Mouse (Mus musculus) embryonic stem cell, embryonic (primary cell): ENCODE data around the gene Zfp524.

ENCODE experiments used
- CTCF ChIA-PET, 4 experiments: fragments of 300-600 bp in 2 of 4; fragments of 350-600 bp in 2 of 4; sonication (Branson Sonifier 250); formaldehyde crosslinking; loops; one replicate each; lab custom pipeline; 2022; ENCODE audit warnings: inconsistent platforms in 2 of 4; lab: Charles Lee
- POLR2A ChIA-PET, 4 experiments: fragments of 300-600 bp in 2 of 4; fragments of 350-600 bp in 2 of 4; sonication (Branson Sonifier 250); formaldehyde crosslinking; loops; one replicate each; lab custom pipeline; 2022; ENCODE audit warnings: antibody characterized with exemption in 4 of 4, inconsistent platforms in 1 of 4; lab: Charles Lee

Gene Zfp524

DNA sequence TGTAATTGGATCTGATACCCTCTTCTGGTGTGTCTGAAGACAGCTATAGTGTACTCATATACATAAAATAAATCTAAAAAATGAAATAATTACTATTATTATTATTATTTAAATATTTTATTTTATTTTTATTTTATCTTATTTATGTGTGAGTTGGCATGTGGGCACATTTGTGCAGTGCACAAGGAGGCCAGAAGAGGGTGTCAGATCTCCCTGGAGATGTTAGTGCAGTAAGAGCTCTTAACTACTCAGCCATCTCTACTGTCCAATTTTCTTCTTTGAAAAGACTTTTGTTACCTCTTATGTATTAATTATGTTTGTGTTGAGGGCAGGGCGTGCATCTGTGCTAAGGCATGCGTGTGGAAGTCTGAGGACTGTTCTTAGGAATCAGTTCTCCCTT lies 14.3 kb upstream of the Zfp524 start:
- ChIA-PET POLR2A (interaction anchor here in 3 of 4 experiments (0.9 to 6.5 kb wide), 16 partner anchors 9 to 207 kb away, joined by 3 to 85 read pairs (median 6); partner anchors contain the start of genes Zfp524 (in 3 of the 3), Fiz1 (in 2 of the 3), Gm44973 (in 2 of the 3) and U2af2 (in 2 of the 3)), CTCF (interaction anchor here (0.5 to 3.9 kb wide), 19 partner anchors 9 to 61 kb away, joined by 3 to 22 read pairs (median 4); partner anchors contain the start of genes Sbk2 (in 1 of the 4), Zfp524 (in 1 of the 4), Zfp580 (in 1 of the 4) and Zfp784 (in 1 of the 4))

DNA sequence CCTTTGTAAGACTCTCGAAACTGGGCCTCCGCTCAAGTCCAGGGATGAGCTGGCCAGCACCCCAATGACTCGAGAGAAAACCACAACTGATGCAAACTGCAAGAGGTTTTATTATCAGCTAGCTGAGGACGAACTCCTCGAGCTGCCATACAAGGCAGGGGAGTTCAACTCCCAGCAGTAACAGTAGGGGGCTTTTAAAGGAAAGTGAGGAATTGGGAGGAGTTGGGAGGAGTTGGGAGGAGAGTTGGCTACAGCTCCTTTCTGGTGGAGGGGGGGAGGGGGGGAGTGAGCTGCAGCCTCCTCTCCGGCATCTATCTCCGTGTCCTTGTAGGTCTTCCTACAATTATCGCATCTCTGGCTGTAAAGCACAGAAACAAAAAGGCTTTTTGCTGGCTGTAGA lies 11.3 kb upstream of the Zfp524 start:
- POLR2A ChIA-PET = interaction anchor here in 2 of 4 experiments (0.6 to 5.2 kb wide), 9 partner anchors 11 to 525 kb away, joined by 3 to 83 read pairs (median 4); partner anchors contain the start of genes Ccdc106 (in 2 of the 2), Fiz1 (in 2 of the 2), Gm44973 (in 2 of the 2) and Zfp524 (in 2 of the 2)
- CTCF ChIA-PET = interaction anchor here in 2 of 4 experiments (0.6 to 1.1 kb wide), 2 partner anchors 27 to 39 kb away, joined by 3 read pairs; partner anchors contain the start of gene Sbk2 (in 1 of the 2)

DNA sequence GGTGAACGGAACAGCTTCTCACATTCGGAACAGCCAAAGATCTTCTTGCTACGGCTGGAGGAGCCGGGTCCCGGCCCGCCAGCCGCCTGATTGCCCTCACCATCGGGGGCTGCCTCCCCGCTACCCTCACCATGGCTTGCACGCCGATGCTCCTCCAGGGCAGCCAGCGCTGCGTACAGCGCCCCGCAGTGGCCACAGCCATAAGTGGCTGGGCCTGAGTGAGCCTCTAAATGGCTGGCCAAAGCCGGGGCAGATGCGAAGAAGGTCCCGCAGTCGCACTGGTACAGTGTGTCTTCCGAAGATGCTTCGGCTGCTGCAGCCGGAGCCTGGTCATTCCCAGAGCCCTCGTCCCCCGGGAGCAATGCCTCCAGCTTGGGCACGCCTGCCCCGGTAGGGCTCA lies 6.0 kb upstream of the Zfp524 start:
- ChIA-PET POLR2A (interaction anchor here (0.7 to 16.6 kb wide), 18 partner anchors 10 to 255 kb away, joined by 3 to 280 read pairs (median 6); partner anchors contain the start of genes Rpl28 (in 2 of the 4), U2af2 (in 2 of the 4), Zfp579 (in 2 of the 4) and 4632433K11Rik (in 1 of the 4)), CTCF (interaction anchor here in 3 of 4 experiments (0.6 to 3.8 kb wide), 12 partner anchors 8 to 484 kb away, joined by 3 to 22 read pairs (median 4); partner anchors contain the start of genes Sbk2 (in 1 of the 3), Tnni3 (in 1 of the 3) and Zfp580 (in 1 of the 3))

DNA sequence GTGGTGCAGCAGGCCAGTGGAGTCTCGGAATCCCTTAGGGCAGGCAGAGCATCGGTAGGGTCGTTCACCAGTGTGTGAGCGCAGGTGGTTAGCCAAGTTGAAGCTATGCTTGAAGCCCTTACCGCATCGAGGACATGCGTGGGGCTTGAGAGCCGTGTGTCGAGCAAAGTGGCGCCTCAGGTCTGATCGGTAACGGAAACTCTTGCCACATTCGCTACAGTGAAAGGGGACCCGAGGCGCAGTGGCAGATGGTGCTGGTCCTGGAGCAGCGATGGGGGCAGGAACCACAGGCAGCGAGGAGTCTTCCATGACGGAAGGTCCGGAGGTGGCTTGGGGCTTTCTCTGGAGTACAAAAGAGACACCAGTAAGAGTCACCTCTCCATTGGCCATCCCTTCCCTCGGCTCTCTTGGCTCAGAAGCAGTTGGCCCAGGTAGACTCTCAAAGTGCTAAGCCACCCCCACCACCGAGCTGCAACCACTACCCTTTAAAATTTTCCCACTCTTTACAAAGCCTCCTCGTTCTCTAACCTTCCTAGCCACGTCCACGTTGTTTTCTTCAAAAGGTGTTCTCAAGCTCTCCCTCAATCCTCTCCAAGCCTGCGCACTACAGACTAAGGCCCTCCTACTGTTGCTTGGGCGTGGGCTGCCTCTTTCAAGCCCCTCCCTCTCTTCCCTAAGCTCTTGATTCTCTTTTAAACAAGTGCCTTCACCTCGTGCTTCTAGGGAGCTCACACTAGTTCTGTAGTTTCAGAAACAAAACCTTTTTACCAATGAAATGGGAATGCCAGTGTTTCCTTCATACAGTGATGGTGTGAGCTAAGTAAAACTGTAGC lies 1.3 kb upstream of the Zfp524 start:
- ChIA-PET POLR2A (interaction anchor here in 3 of 4 experiments (0.5 to 16.6 kb wide), 83 partner anchors 8 to 1779 kb away, joined by 3 to 280 read pairs (median 7); partner anchors contain the start of genes Sbk2 (in 3 of the 3), U2af2 (in 3 of the 3), Ube2s (in 3 of the 3) and 4632433K11Rik (in 2 of the 3)), CTCF (interaction anchor here in 3 of 4 experiments (0.5 to 3.7 kb wide), 9 partner anchors 13 to 389 kb away, joined by 3 to 24 read pairs (median 3); partner anchors contain the start of gene Sbk2 (in 1 of the 3))

DNA sequence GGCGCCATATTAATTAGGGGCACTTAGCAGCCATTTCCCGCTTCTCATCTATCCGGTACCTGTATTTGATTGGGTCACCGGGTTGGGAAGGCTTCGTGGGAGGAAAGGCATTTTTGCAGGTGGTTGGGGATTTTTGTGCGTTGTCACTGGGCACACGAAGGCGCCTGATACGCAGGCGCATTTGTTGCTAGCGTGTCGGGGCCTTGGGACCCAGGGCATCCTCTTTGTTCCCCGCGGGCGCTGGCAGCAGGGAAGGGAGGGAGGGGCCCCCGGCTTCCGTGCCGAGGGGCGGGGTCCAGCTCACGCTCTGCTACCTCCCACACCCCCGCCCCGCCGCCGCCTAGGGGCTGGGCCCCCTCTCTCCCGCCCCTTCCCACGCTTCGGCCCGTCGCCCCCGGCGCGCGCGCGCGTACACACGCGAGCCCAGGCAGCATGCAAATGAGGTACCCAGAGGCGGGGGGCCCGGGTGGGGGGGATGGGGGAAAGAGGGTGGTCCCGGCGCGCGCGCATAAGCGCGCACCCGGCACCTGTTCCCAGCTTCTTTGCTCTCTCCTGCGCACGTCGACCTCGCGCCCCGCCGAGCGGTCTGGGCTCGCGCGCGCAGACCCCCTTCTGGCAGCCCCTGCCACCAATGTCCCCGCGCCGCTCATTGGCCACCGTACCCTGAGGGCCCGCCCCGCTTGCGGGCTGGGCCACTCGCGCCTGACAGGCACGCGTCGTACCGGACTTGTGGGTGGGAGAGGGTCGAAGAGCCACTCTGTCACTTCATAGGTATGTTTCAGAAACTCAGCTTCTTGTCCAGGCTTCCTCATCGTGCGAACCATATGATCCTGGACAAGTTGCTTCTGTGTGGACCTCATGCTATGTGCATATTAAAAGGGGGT lies 1.1 kb downstream of the Zfp524 start, which contains the start of gene Gm44973:
Gene Gm44973, plus strand, starts transcription at position 379 of the 884 bp plus-strand sequence.
- ChIA-PET CTCF (interaction anchor here (0.5 to 3.7 kb wide), 18 partner anchors 7 to 1712 kb away, joined by 3 to 24 read pairs (median 4); partner anchors contain the start of genes Rasl2-9 (in 1 of the 4), Sbk2 (in 1 of the 4) and Zfp784 (in 1 of the 4)), POLR2A (interaction anchor here (0.6 to 16.6 kb wide), 119 partner anchors 7 to 1821 kb away, joined by 3 to 280 read pairs (median 6); partner anchors contain the start of genes U2af2 (in 4 of the 4), Zfp580 (in 4 of the 4), Hspbp1 (in 3 of the 4) and Rpl28 (in 3 of the 4))

DNA sequence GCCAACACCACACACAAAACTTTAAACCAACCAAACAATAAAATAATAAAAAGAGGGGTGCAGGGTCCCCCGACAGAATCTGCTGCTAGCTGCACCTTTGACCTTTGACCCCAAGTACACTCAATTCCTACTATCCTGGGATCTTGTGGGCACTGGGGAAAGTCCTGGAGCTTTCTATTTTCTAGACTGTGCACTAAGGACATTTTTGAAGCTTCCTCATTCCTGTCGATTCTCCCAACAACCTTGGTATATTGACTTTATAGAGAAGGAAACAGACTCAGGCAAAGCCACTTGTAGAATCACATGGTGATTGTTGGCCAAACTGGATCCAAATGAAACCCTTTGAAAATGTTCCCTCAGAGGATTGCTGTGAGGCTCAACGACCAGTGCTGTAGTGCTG lies 1.8 kb downstream of the Zfp524 start:
- ChIA-PET POLR2A (interaction anchor here in 3 of 4 experiments (0.6 to 16.6 kb wide), 47 partner anchors 11 to 1725 kb away, joined by 3 to 280 read pairs (median 13); partner anchors contain the start of genes U2af2 (in 3 of the 3), Ube2s (in 3 of the 3), Zfp580 (in 3 of the 3) and Hspbp1 (in 2 of the 3)), CTCF (interaction anchor here in 1 of 4 experiments (1.4 to 3.7 kb wide), 3 partner anchors 15 to 45 kb away, joined by 4 to 24 read pairs (median 6); no protein-coding TSS in a partner anchor)

DNA sequence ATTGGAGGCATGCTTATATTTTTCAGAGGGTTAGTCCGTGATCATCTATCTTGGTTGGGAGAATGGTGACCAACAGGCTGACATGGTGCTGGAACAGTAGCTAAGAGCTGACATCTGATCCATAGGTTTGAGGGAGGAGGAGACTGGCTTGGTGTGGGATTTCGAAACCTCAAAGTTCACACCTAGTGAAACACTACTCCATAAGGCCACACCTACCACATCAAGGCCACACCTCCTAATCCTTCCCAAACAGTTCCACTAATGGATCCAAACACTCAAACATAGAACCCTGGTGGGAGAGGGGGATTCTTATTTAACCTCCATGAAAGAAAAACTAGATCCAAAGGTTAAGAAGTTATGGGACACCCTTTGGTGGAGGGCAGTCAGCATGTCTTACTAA lies 2.7 kb downstream of the Zfp524 start:
- ChIA-PET POLR2A (interaction anchor here in 3 of 4 experiments (0.7 to 16.6 kb wide), 25 partner anchors 11 to 332 kb away, joined by 3 to 280 read pairs (median 13); partner anchors contain the start of genes U2af2 (in 3 of the 3), Zfp784 (in 2 of the 3), 4632433K11Rik (in 1 of the 3) and Cox6b2 (in 1 of the 3)), CTCF (interaction anchor here in 1 of 4 experiments (1.4 to 2.1 kb wide), 5 partner anchors 14 to 45 kb away, joined by 4 to 6 read pairs (median 4); partner anchors contain the start of gene U2af2)

DNA sequence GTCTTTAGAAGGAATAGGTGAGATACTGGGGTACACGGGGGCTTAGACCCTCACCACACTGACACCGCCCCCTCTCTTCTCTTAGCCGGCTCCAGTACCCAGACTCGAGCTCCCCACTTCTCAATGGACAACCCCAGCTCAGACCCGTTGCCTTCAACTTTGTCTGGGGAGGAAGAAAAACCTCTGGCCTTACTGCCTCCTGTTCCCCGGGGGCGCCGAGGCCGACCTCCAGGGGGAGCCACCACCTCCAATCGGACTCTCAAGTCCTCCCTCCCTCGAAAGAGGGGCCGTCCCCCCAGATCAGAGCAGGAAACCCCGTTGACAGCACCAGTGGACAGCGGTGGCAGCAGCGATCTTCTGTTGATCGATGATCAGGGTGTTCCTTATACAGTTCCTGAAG lies 3.1 kb downstream of the Zfp524 start:
- ChIA-PET CTCF (interaction anchor here in 1 of 4 experiments (1.0 to 1.5 kb wide), 5 partner anchors 17 to 44 kb away, joined by 3 to 4 read pairs (median 4); partner anchors contain the start of gene U2af2), POLR2A (interaction anchor here in 3 of 4 experiments (0.7 to 16.6 kb wide), 18 partner anchors 8 to 1241 kb away, joined by 3 to 280 read pairs (median 52); partner anchors contain the start of genes U2af2 (in 2 of the 3), 4632433K11Rik (in 1 of the 3), Cox6b2 (in 1 of the 3) and Sbk2 (in 1 of the 3))

DNA sequence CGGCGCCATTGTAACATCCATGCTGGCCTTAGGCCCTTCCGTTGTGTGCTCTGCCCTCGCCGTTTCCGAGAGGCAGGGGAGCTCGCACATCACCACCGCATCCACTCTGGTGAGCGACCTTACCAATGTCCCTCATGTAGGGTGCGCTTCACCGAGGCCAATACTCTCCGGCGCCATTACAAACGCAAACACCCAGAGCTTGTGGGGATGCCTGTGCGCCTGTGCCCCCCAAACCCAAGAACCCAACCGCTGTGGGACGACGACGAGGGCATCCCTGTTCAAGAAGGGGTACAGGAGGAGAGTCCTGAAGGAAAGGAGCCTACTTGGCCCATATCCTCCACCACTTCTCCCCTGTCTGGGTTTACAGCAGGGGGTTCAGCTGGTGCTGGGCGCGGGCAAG lies 3.7 kb downstream of the Zfp524 start:
- ChIA-PET POLR2A (interaction anchor here in 3 of 4 experiments (0.7 to 16.6 kb wide), 18 partner anchors 9 to 1241 kb away, joined by 3 to 280 read pairs (median 56); partner anchors contain the start of genes U2af2 (in 2 of the 3), Zfp784 (in 2 of the 3), 4632433K11Rik (in 1 of the 3) and Ppp1r12c (in 1 of the 3)), CTCF (interaction anchor here in 1 of 4 experiments (0.6 to 1.5 kb wide), 6 partner anchors 17 to 301 kb away, joined by 3 to 4 read pairs (median 4); partner anchors contain the start of gene U2af2)

DNA sequence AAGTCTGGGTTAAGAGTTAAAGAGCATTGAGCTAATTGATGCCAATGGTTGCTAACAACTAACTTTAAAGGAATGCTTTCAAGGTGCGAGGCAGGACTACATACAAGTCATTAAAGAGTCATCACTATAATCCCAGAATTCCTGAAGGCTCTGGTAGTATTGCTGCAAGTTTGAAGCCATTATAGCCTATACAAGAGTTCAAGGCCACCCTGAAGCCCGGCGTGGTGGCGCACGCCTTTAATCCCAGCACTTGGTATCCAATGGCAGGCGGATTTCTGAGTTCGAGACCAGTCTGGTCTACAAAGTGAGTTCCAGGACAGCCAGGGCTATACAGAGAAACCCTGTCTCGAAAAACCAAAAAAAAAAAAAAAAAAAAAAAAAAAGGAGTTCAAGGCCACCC lies 5.4 kb downstream of the Zfp524 start:
- ChIA-PET POLR2A (interaction anchor here (0.6 to 16.6 kb wide), 38 partner anchors 8 to 1221 kb away, joined by 3 to 280 read pairs (median 5); partner anchors contain the start of genes Ube2s (in 3 of the 4), Zfp580 (in 3 of the 4), U2af2 (in 2 of the 4) and Zfp784 (in 2 of the 4)), CTCF (interaction anchor here in 1 of 4 experiments (0.7 to 3.1 kb wide), 3 partner anchors 9 to 56 kb away, joined by 3 to 12 read pairs (median 3); partner anchors contain the start of gene Sbk2)

DNA sequence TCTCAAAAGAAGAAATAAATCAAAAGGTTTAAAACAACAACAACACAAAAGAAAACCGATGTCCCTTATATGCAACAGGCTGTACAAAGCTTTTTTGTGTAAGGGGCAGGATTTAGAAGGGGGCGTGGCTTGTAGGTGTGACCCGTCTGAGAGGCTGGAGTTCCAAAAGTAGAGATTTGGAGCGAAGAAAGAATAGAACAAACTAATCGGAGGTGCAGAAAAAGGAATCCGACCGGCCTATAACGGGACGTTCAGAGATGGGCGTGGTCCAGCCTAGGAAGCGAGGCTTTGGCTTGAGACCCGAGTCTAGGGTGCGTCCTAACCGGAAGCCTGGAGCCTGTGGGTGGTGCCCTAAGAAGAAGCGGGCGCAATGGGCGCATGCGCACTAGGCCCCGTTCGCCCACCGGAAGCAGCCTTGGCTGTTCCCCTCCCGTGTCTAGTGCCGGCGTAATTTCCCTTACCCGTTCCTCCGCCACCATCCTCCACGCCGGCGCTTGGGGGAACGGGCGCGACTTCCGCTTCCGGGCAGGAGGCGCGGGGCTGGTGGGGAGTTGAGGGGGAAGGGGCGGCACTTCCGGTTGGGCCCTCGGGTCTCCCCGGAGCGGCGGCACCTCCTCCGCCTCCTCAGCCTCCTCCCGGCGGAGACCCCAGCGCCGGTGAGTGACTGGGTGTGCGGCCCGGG lies 5.9 kb downstream of the Zfp524 start, which contains the start of the genes Zfp865 and Ccdc106:
Gene Zfp865, plus strand, starts transcription at position 377 of the 682 bp plus-strand sequence.
Gene Ccdc106, plus strand, starts transcription at position 554 of the 682 bp plus-strand sequence.
- POLR2A ChIA-PET = interaction anchor here (0.6 to 16.6 kb wide), 41 partner anchors 8 to 1195 kb away, joined by 3 to 280 read pairs (median 5); partner anchors contain the start of genes Ube2s (in 3 of the 4), Zfp580 (in 3 of the 4), U2af2 (in 2 of the 4) and Zfp784 (in 2 of the 4)

DNA sequence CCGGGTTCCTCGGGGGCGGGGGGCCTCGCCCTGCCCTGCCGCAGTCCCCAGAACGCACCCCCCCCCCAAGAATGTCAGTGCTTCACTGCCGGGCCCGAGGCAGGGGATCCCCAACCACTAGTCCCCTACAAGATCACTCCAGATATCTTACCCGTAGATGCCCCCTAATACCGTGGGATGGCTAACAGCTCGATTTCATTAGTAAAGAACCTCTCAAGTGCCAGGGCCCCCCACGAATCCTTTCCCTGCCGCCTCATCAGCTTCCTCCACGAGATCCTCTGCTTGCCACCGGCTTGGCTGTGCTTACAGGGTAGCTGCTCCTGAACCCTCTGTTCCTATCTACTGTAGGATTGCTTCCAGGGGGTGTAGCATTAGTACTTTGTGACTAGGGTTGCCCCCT lies 6.5 kb downstream of the Zfp524 start:
- POLR2A ChIA-PET = interaction anchor here in 3 of 4 experiments (0.6 to 16.6 kb wide), 28 partner anchors 5 to 575 kb away, joined by 3 to 280 read pairs (median 6); partner anchors contain the start of genes U2af2 (in 2 of the 3), Ube2s (in 2 of the 3), Zfp784 (in 2 of the 3) and 4632433K11Rik (in 1 of the 3)

More for the DNA sequence above, 5.9 kb downstream of the Zfp524 start, which contains the start of the genes Zfp865 and Ccdc106:
- CTCF ChIA-PET = interaction anchor here in 1 of 4 experiments (0.7 to 3.1 kb wide), 3 partner anchors 10 to 56 kb away, joined by 3 to 12 read pairs (median 3); partner anchors contain the start of gene Sbk2

DNA sequence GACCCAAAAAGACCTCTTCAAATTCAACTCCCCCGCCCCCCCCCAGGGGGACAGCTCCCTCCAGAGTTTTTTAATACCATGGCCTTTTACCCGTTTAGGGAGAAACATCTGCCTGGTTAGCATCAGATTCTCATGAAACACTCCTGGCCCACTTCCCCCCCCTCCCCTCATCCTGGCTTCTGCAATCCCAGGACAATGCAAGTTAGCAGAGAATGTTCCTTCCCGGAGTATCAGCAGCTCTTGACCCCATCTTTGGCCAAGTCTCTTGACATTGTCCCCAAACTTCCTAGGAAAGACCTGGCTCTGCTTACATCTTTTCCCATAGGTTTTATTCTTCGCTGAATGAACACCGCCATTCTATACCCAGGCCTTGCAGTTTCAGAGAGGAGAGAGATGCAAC lies 7.0 kb downstream of the Zfp524 start:
- ChIA-PET POLR2A (interaction anchor here in 3 of 4 experiments (0.6 to 16.6 kb wide), 23 partner anchors 6 to 576 kb away, joined by 3 to 280 read pairs (median 6); partner anchors contain the start of genes U2af2 (in 2 of the 3), Zfp784 (in 2 of the 3), 4632433K11Rik (in 1 of the 3) and Ccdc106 (in 1 of the 3)), CTCF (interaction anchor here in 1 of 4 experiments (0.6 to 3.1 kb wide), 2 partner anchors 11 to 40 kb away, joined by 4 to 12 read pairs; no protein-coding TSS in a partner anchor)

More for the DNA sequence above, 6.5 kb downstream of the Zfp524 start:
- CTCF ChIA-PET = interaction anchor here in 1 of 4 experiments (3.1 kb wide), 1 partner anchor 40 kb away, joined by 12 read pairs; no protein-coding TSS in a partner anchor

DNA sequence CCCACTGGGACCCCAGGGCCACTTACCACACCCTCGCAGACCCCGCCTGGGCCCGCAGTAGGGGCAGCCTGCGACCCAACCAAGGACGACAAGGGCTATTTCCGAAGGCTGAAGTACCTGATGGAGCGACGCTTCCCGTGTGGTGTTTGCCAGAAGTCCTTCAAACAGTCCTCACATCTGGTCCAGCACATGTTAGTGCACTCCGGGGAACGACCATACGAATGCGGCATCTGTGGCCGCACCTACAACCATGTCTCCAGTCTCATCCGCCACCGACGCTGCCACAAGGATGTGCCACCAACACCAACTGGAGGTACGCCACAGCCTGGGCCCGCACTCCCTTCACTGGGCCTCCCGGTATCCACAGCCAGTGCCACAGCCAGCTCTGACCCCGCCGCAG lies 15.3 kb downstream of the Zfp524 start:
- CTCF ChIA-PET = interaction anchor here in 2 of 4 experiments (0.6 to 1.8 kb wide), 2 partner anchors 18 to 48 kb away, joined by 4 to 5 read pairs; no protein-coding TSS in a partner anchor
- POLR2A ChIA-PET = interaction anchor here in 3 of 4 experiments (0.5 to 14.4 kb wide), 16 partner anchors 8 to 337 kb away, joined by 3 to 280 read pairs (median 9); partner anchors contain the start of genes Fiz1 (in 3 of the 3), Gm44973 (in 3 of the 3), Zfp524 (in 3 of the 3) and Ccdc106 (in 2 of the 3)
